Mouse (Mus musculus) MEL (cell line): ENCODE data around the gene Ganab. TPM values are rescaled to one million over a fixed set of nuclear protein-coding genes. Genes with fewer than 3 reads are reported as not detected.

Experiments used
- DNase-seq: peaks from one replicate; pipeline ENCODE4 v3.0.0; 2011; ENCODE audit warnings: low read depth, low spot score
- H3K27ac ChIP-seq: 2 replicates; pipeline ENCODE4 v1.5.1; 2012; ENCODE audit warnings: low read depth, mild to moderate bottlenecking, control low read depth, low read length, moderate library complexity; ENCODE audit not compliant: control insufficient read depth
- H3K27me3 ChIP-seq, 2 experiments: fragments of 150-350 bp in 1 of 2; sonication (generic) in 1 of 2; 2 replicates each; pipeline ENCODE4 v1.6.1; 2012; ENCODE audit warnings: low read length in 2 of 2, mild to moderate bottlenecking in 2 of 2, improper control_type of control experiment in 1 of 2, moderate library complexity in 1 of 2; ENCODE audit not compliant: insufficient read depth in 2 of 2, control insufficient read depth in 1 of 2
- H3K36me3 ChIP-seq, 2 experiments: 2 replicates each; pipeline ENCODE4 v1.6.1; 2012 to 2014; ENCODE audit warnings: low read length in 2 of 2, improper control_type of control experiment in 1 of 2, inconsistent platforms in 1 of 2, mild to moderate bottlenecking in 1 of 2; ENCODE audit not compliant: insufficient read depth in 2 of 2, control insufficient read depth in 1 of 2
- H3K4me1 ChIP-seq, 2 experiments: fragments of 150-350 bp in 1 of 2; sonication (generic) in 1 of 2; 2 replicates each; pipeline ENCODE4 v1.6.1; 2012; ENCODE audit warnings: low read length in 2 of 2, improper control_type of control experiment in 1 of 2, mild to moderate bottlenecking in 1 of 2; ENCODE audit not compliant: insufficient read depth in 2 of 2, control insufficient read depth in 1 of 2
- H3K4me3 ChIP-seq, 2 experiments: fragments of 150-350 bp in 1 of 2; sonication (generic) in 1 of 2; 2 replicates each; pipeline ENCODE4 v1.5.1; 2012; ENCODE audit warnings: low read depth in 2 of 2, low read length in 2 of 2, mild to moderate bottlenecking in 2 of 2, moderate library complexity in 2 of 2, control low read depth in 1 of 2, improper control_type of control experiment in 1 of 2; ENCODE audit not compliant: control insufficient read depth in 1 of 2, insufficient read depth in 1 of 2
- H3K79me2 ChIP-seq: 2 replicates; pipeline ENCODE4 v1.6.1; 2012; ENCODE audit warnings: mild to moderate bottlenecking, low read length, moderate library complexity; ENCODE audit not compliant: control insufficient read depth, poor library complexity, insufficient read depth
- H3K9ac ChIP-seq: 2 replicates; pipeline ENCODE4 v1.6.1; 2012; ENCODE audit warnings: low read depth, mild to moderate bottlenecking, control low read depth, low read length, moderate library complexity; ENCODE audit not compliant: control insufficient read depth, poor library complexity, severe bottlenecking
- H3K9me3 ChIP-seq: fragments of 150-350 bp; sonication (generic); replicated peaks from 2 replicates; pipeline ENCODE4 v1.6.1; 2012; ENCODE audit warnings: mild to moderate bottlenecking, low read length, improper control_type of control experiment, moderate library complexity; ENCODE audit not compliant: insufficient read depth
- BHLHE40 ChIP-seq: IDR thresholded peaks from 2 replicates; pipeline ENCODE4 v1.6.1; 2012; ENCODE audit warnings: low read depth, mild to moderate bottlenecking, inconsistent platforms, low read length, improper control_type of control experiment, borderline replicate concordance
- CHD1 ChIP-seq: IDR thresholded peaks from 2 replicates; pipeline ENCODE4 v1.6.1; 2012; ENCODE audit warnings: low read depth, mild to moderate bottlenecking, inconsistent platforms, low read length, improper control_type of control experiment
- CTCF ChIP-seq, 3 experiments: IDR thresholded peaks in 2 of 3; conservative IDR thresholded peaks in 1 of 3; 2 replicates each; pipeline ENCODE4 v1.5.1; 2011 to 2012; ENCODE audit warnings: low read length in 3 of 3, low read depth in 2 of 3, mild to moderate bottlenecking in 2 of 3, improper control_type of control experiment in 1 of 3, inconsistent platforms in 1 of 3, mixed read lengths in 1 of 3, moderate library complexity in 1 of 3; ENCODE audit not compliant: control insufficient read depth in 1 of 3, insufficient read depth in 1 of 3, poor library complexity in 1 of 3, severe bottlenecking in 1 of 3
- E2F4 ChIP-seq: IDR thresholded peaks from 2 replicates; pipeline ENCODE4 v1.6.1; 2011; ENCODE audit warnings: low read depth, low read length, improper control_type of control experiment, borderline replicate concordance
- ELF1 ChIP-seq: IDR thresholded peaks from 2 replicates; pipeline ENCODE4 v1.6.1; 2014; ENCODE audit warnings: low read depth, mild to moderate bottlenecking, inconsistent platforms, low read length, improper control_type of control experiment, moderate library complexity
- EP300 ChIP-seq, 2 experiments: IDR thresholded peaks; 2 replicates each; pipeline ENCODE4 v1.6.1; 2011; ENCODE audit warnings: improper control_type of control experiment in 2 of 2, low read length in 2 of 2, low read depth in 1 of 2, mild to moderate bottlenecking in 1 of 2
- ETS1 ChIP-seq: IDR thresholded peaks from 2 replicates; pipeline ENCODE4 v1.6.1; 2012; ENCODE audit warnings: low read depth, mild to moderate bottlenecking, inconsistent platforms, low read length, improper control_type of control experiment, moderate library complexity
- HCFC1 ChIP-seq: IDR thresholded peaks from 2 replicates; pipeline ENCODE4 v1.6.1; 2012; ENCODE audit warnings: low read depth, mild to moderate bottlenecking, inconsistent platforms, low read length, improper control_type of control experiment, moderate library complexity
- MAFK ChIP-seq: IDR thresholded peaks from 2 replicates; pipeline ENCODE4 v1.6.1; 2011; ENCODE audit warnings: low read depth, mild to moderate bottlenecking, low read length, improper control_type of control experiment, borderline replicate concordance
- MAZ ChIP-seq: IDR thresholded peaks from 2 replicates; pipeline ENCODE4 v1.6.1; 2012; ENCODE audit warnings: low read depth, mild to moderate bottlenecking, inconsistent platforms, low read length, improper control_type of control experiment
- MEF2A ChIP-seq: IDR thresholded peaks from 2 replicates; pipeline ENCODE4 v1.6.1; 2014; ENCODE audit warnings: low read depth, mild to moderate bottlenecking, inconsistent platforms, low read length, improper control_type of control experiment; ENCODE audit not compliant: poor library complexity, insufficient replicate concordance, severe bottlenecking; ENCODE audit errors: extremely low read depth
- MXI1 ChIP-seq: IDR thresholded peaks from 2 replicates; pipeline ENCODE4 v1.6.1; 2011; ENCODE audit warnings: mild to moderate bottlenecking, low read depth, low read length, improper control_type of control experiment
- POLR2A ChIP-seq, 2 experiments: IDR thresholded peaks; 2 replicates each; pipeline ENCODE4 v1.6.1; 2011 to 2012; ENCODE audit warnings: low read length in 2 of 2, mild to moderate bottlenecking in 2 of 2, control low read depth in 1 of 2, improper control_type of control experiment in 1 of 2, low read depth in 1 of 2, moderate library complexity in 1 of 2; ENCODE audit not compliant: control insufficient read depth in 1 of 2, insufficient read depth in 1 of 2, poor library complexity in 1 of 2
- POLR2AphosphoS2 ChIP-seq: IDR thresholded peaks from 2 replicates; pipeline ENCODE4 v1.6.1; 2011; ENCODE audit warnings: low read length, improper control_type of control experiment
- RCOR1 ChIP-seq: IDR thresholded peaks from 2 replicates; pipeline ENCODE4 v1.6.1; 2012; ENCODE audit warnings: low read depth, mild to moderate bottlenecking, inconsistent platforms, low read length, improper control_type of control experiment
- SIN3A ChIP-seq: IDR thresholded peaks from 2 replicates; pipeline ENCODE4 v1.6.1; 2012; ENCODE audit warnings: low read length, improper control_type of control experiment, inconsistent platforms
- TAL1 ChIP-seq: IDR thresholded peaks from 2 replicates; pipeline ENCODE4 v1.6.1; 2012; ENCODE audit warnings: mild to moderate bottlenecking, inconsistent platforms, low read length, moderate library complexity, mixed read lengths
- TBP ChIP-seq: IDR thresholded peaks from 2 replicates; pipeline ENCODE4 v1.8.0; 2011; ENCODE audit warnings: low read depth, low read length, improper control_type of control experiment
- TCF12 ChIP-seq: IDR thresholded peaks from 2 replicates; pipeline ENCODE4 v1.6.1; 2014; ENCODE audit warnings: low read depth, mild to moderate bottlenecking, inconsistent platforms, low read length, improper control_type of control experiment, moderate library complexity
- USF2 ChIP-seq, 2 experiments: IDR thresholded peaks; 2 replicates each; pipeline ENCODE4 v1.6.1; 2011 to 2012; ENCODE audit warnings: improper control_type of control experiment in 2 of 2, low read length in 2 of 2, borderline replicate concordance in 1 of 2, inconsistent platforms in 1 of 2, low read depth in 1 of 2, mild to moderate bottlenecking in 1 of 2; ENCODE audit not compliant: insufficient read depth in 1 of 2
- ZC3H11A ChIP-seq: IDR thresholded peaks from 2 replicates; pipeline ENCODE4 v1.6.1; 2012; ENCODE audit warnings: low read depth, mild to moderate bottlenecking, inconsistent platforms, low read length, improper control_type of control experiment
- ZKSCAN1 ChIP-seq: IDR thresholded peaks from 2 replicates; pipeline ENCODE4 v1.6.1; 2012; ENCODE audit warnings: low read depth, mild to moderate bottlenecking, inconsistent platforms, low read length, improper control_type of control experiment, moderate library complexity
- ZMIZ1 ChIP-seq: IDR thresholded peaks from 2 replicates; pipeline ENCODE4 v1.6.1; 2012; ENCODE audit warnings: low read depth, mild to moderate bottlenecking, inconsistent platforms, low read length, improper control_type of control experiment, moderate library complexity
- ZNF384 ChIP-seq: IDR thresholded peaks from 2 replicates; pipeline ENCODE4 v1.6.1; 2012; ENCODE audit warnings: low read depth, mild to moderate bottlenecking, inconsistent platforms, low read length, improper control_type of control experiment
- polyA plus RNA-seq, 2 experiments: library from polyadenylated mRNA; stranded (reverse) in 1 of 2; unstranded in 1 of 2; fragments of >175 nt in 1 of 2; fragments of >200 nt in 1 of 2; gene quantifications; 2 replicates each; pipeline versions ENCODE4 v1.2.1 to v1.2.4; 2012; ENCODE audit warnings: low replicate concordance in 2 of 2, low read depth in 1 of 2; ENCODE audit not compliant: insufficient read length in 2 of 2, insufficient read depth in 1 of 2, missing spikeins in 1 of 2
- total RNA-seq: library from RNA; depleted of rRNA; stranded (reverse); fragments of 300-350 nt; gene quantifications from 2 replicates; pipeline ENCODE4 v1.2.3, GENCODE M21; 2012

The Ganab gene
- total and polyA plus RNA-seq, 3 experiments = 122 to 123 TPM; not detected in 1

DNA sequence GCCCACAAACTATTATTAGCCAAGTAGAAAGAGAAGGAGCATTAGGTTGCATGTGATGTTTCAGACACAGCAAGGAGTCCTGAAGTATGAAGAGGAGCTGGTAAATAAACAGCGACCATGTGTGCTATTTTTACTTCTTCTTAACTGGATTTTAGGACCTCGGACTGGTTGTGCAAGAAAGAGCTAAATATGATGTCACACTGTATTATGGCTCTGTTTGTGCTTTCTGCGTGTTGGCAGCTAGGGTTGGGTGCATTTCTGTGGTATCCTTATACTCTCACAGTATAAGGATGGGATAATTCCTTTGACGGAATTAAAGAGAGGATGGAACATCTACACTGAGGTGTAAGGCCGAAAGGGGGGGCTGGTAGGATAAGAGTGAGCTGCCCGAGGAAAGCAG, 47.4 kb downstream of the Ganab start:
- no peak for TF ChIP-seq ZC3H11A
- TF ChIP-seq ZNF384 = no peak
- TF ChIP-seq ZKSCAN1 = no peak
- TF ChIP-seq E2F4 = no peak
- Histone ChIP-seq H3K27me3 (no peaks in the 10 kb centered on the region), H3K36me3 (peaks cover 16 to 54% of the 10 kb centered on the region in 2 experiments), H3K9ac (no peak overlapping the region), H3K4me3 (no peak overlapping the region), H3K27ac (no peak overlapping the region), H3K9me3 (no peaks in the 10 kb centered on the region), H3K79me2 (peaks cover 38% of the 10 kb centered on the region), H3K4me1 (peaks cover 11 to 40% of the 10 kb centered on the region in 2 experiments)
- no peak for DNase-seq

DNA sequence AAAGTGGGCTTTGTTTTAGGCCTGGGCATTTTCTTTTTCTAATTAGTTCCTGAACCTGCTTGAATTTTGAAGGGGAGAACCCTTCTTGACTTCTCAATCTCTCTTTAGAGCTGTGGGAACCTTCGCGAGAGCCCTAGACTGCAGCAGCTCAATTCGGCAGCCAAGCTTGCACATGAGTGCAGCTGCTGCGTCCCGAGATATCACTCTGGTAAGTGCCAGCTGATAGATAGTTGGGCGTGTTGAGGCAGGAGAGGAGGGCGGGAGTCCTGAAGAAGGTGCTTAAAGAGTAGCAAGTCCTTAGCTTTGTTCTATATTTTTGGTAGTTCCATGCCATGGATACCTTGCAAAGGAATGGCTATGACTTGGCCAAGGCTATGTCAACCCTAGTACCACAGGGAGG, 49.1 kb downstream of the Ganab start:
- Histone ChIP-seq H3K4me3 (no peak overlapping the region), H3K79me2 (peaks cover 37% of the 10 kb centered on the region), H3K9ac (no peak overlapping the region), H3K27me3 (no peaks in the 10 kb centered on the region), H3K27ac (no peak overlapping the region), H3K4me1 (peaks cover 12 to 40% of the 10 kb centered on the region in 2 experiments), H3K36me3 (peaks cover 22 to 66% of the 10 kb centered on the region in 2 experiments), H3K9me3 (no peaks in the 10 kb centered on the region)
- no peak for TF ChIP-seq POLR2AphosphoS2
- TF ChIP-seq TCF12 = no peak
- peak in 1 of 2 experiments; percentile 35; a peak in 1 of 4 replicates for TF ChIP-seq EP300 (IDR thresholded peaks at IDR 0.05; ENCODE audit: low read depth in 1 of 2, low read length in 2 of 2)
- TF ChIP-seq SIN3A = peak; percentile 74
- TF ChIP-seq MXI1 = 0 out of 2 replicates have a peak, but pooled peaks have one; percentile 50
- TF ChIP-seq ETS1 = peak; percentile 89
- TF ChIP-seq BHLHE40 = peak; percentile 70; the same call in 1 of the 2 replicates
- no peak for DNase-seq

DNA sequence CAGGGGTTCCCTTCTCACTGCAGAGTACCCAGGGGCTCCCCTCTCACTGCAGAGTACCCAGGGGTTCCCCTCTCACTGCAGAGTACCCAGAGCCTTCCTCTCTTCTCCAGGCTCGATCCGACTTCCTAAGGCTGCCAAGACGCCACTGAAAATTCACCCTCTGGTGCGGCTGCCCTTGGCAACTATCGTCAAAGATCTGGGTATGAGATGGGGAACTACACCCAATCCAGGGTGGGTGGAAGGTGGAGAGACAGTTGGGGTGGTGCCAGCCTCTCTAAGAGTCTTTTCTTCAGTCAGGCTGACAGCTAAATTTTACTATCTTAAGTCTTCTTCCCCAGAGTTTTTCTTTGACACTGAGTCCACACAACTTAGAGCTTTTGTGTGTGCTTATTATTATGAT, 52.3 kb downstream of the Ganab start:
- Histone ChIP-seq H3K9ac (no peak overlapping the region), H3K27ac (0 out of 2 replicates have a peak overlapping the region, but pooled peaks have one; percentile 11), H3K79me2 (peaks cover 25% of the 10 kb centered on the region), H3K4me3 (no peak overlapping the region), H3K36me3 (peaks cover 21 to 62% of the 10 kb centered on the region in 2 experiments), H3K9me3 (no peaks in the 10 kb centered on the region), H3K27me3 (no peaks in the 10 kb centered on the region), H3K4me1 (peaks cover 15 to 40% of the 10 kb centered on the region in 2 experiments)
- DNase-seq = peak; percentile 74
- TF ChIP-seq E2F4 (no peak), BHLHE40 (no peak), ZKSCAN1 (no peak), ETS1 (peak; percentile 57; the same call in 1 of the 2 replicates), USF2 (IDR thresholded peaks at IDR 0.05; ENCODE audit: borderline replicate concordance in 1 of 2, insufficient read depth in 1 of 2, low read depth in 1 of 2, low read length in 2 of 2) (no peak), RCOR1 (no peak), ELF1 (no peak), CHD1 (no peak), CTCF (IDR thresholded peaks at IDR 0.05 in 2 of 3, conservative IDR thresholded peaks at IDR 0.05 in 1 of 3; ENCODE audit: control insufficient read depth in 1 of 3, insufficient read depth in 1 of 3, low read depth in 2 of 3, low read length in 3 of 3, poor library complexity in 1 of 3, severe bottlenecking in 1 of 3) (no peak), ZMIZ1 (no peak), TAL1 (no peak), SIN3A (peak; percentile 38; the same call in 1 of the 2 replicates), MEF2A (no peak), MAZ (no peak), HCFC1 (no peak), TBP (no peak), MAFK (no peak), POLR2A (IDR thresholded peaks at IDR 0.05; ENCODE audit: control insufficient read depth in 1 of 2, insufficient read depth in 1 of 2, low read depth in 1 of 2, low read length in 2 of 2, poor library complexity in 1 of 2) (peak in 1 of 2 experiments; percentile 17; a peak in 1 of 4 replicates)
